Mouse (Mus musculus) midbrain, embryonic 16.5 days (tissue): Measurements from ENCODE around the gene Smim14. TPM values are rescaled to one million over a fixed set of nuclear protein-coding genes. Genes with fewer than 3 reads are reported as not detected.
"Not testable (repeated sequence)": the region's sequence is repeated elsewhere in the genome, so short reads cannot be mapped to it uniquely, and the experiment has no call there.

Experiments used
- ATAC-seq: fragments of 200-750 bp; cut with Nextera tagmentation; 2 replicates; pipeline ENCODE4 v1.8.0; 2017; ENCODE audit warnings: moderate TSS enrichment
- H3K27ac ChIP-seq: fragments of 300-500 bp; sonication (generic); 2 replicates; pipeline ENCODE4 v1.5.1; 2014; ENCODE audit warnings: mild to moderate bottlenecking, low read length, mixed read lengths
- H3K27me3 ChIP-seq: fragments of 300-500 bp; sonication (generic); 2 replicates; pipeline ENCODE4 v1.6.1; 2014; ENCODE audit warnings: low read depth, low read length, mixed read lengths; ENCODE audit not compliant: control insufficient read depth, insufficient read depth
- H3K36me3 ChIP-seq: fragments of 300-500 bp; sonication (generic); 2 replicates; pipeline ENCODE4 v1.6.1; 2014; ENCODE audit warnings: mild to moderate bottlenecking, low read length, moderate library complexity, mixed read lengths; ENCODE audit not compliant: control insufficient read depth, insufficient read depth
- H3K4me1 ChIP-seq: fragments of 300-500 bp; sonication (generic); 2 replicates; pipeline ENCODE4 v1.6.1; 2014; ENCODE audit warnings: mild to moderate bottlenecking, low read length, mixed read lengths; ENCODE audit not compliant: control insufficient read depth, insufficient read depth
- H3K4me2 ChIP-seq: fragments of 300-500 bp; sonication (generic); 2 replicates; pipeline ENCODE4 v1.6.1; 2014; ENCODE audit warnings: mild to moderate bottlenecking, low read length, mixed read lengths
- H3K4me3 ChIP-seq: fragments of 300-500 bp; sonication (generic); 2 replicates; pipeline ENCODE4 v1.5.1; 2014; ENCODE audit warnings: low read depth, mild to moderate bottlenecking, low read length, moderate library complexity, mixed read lengths
- H3K9ac ChIP-seq: fragments of 300-500 bp; sonication (generic); 2 replicates; pipeline ENCODE4 v1.6.1; 2014; ENCODE audit warnings: low read depth, low read length, mixed read lengths
- H3K9me3 ChIP-seq: fragments of 300-500 bp; sonication (generic); replicated peaks from 2 replicates; pipeline ENCODE4 v1.6.1; 2014; ENCODE audit warnings: mild to moderate bottlenecking, low read length, mixed read lengths; ENCODE audit not compliant: control insufficient read depth, poor library complexity, severe bottlenecking
- WGBS: fragments of 180-500 bp; shearing (Covaris S2); extraction: QIAGEN DNeasy Blood & Tissue Kit; methylation state at CpG from one replicate; pipeline ENCODE4 v1.1.7; 2014; 5-methylcytosine and 5-hydroxymethylcytosine counted together
- polyA plus RNA-seq: library from polyadenylated mRNA; unstranded; fragments of >200 nt; fragmentation: Nextera tagmentation; extraction: Ambion mirVana; gene quantifications from 2 replicates; pipeline ENCODE4 v1.2.1, GENCODE M21; 2015

Gene Smim14
- polyA plus RNA-seq, 1 experiment from 2014 or later, result 213 TPM

DNA sequence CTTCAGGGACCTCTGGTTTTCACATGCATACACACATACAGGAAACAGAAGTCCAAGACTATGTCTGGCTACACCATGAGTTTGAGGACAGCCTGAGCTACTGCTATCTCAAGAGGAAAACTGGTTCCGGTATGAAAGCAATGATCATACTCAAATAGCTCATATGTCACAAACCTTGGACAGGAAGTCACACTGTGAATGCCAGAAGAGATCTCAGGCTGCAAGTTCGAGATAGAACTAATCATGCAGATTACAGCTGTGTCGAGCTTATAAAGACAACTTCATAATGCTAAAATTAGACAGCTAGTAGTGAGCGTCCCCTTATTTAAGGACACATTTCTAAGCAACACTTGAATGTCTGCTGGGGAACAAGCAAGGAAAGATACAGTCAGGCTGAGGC is 56.5 kb downstream of the Smim14 start:
- ATAC-seq, result no peak
- Histone ChIP-seq H3K27me3 (no peaks in the 10 kb centered on the region), H3K4me3 (no peak overlapping the region), H3K4me1 (no peaks in the 10 kb centered on the region), H3K27ac (no peak overlapping the region), H3K4me2 (no peak overlapping the region), H3K36me3 (no peaks in the 10 kb centered on the region), H3K9me3 (no peaks in the 10 kb centered on the region), H3K9ac (no peak overlapping the region)
- WGBS, result 84% methylated on average over 4 of the region's 4 CpGs

DNA sequence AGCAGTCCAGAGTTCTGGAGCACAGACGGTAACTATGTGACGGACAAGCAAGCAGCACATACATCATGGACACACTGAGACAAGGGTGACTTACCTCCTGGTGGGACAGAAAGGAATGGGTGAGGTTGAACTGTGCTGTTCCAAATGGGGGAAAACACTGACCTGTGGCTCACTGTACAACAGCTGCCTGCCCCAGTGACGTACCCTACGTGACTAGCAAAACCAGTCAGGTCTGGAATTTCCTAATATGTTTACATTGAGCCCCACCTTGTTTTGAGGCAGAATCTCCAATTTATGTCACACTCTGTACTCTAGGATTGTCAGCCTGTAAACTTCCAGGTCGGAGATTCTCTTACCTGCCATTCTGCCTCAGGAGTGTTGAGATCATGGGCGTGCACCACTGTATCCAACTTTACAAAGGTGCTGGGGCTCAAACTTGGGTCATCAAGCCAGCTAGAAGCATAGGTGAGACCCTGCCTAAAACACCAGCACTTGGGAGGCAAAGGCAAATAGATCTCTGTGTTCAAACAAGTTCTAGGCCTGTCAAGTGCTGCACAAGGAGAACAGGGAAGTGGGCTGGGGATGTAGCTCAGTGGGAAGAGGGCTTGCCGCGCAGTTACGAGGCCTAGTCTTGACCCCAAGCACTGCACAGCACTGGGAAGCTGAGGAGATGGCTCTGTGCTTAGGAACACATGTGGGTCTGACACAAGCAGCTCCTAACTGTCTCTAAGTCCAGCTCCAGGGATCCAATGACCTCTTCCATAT is 57.1 kb downstream of the Smim14 start:
- H3K4me2 ChIP-seq, result no peak overlapping the region
- H3K9ac ChIP-seq, result no peak overlapping the region
- H3K4me1 ChIP-seq, result no peaks in the 10 kb centered on the region
- H3K27me3 ChIP-seq, result no peaks in the 10 kb centered on the region
- H3K9me3 ChIP-seq, result no peaks in the 10 kb centered on the region
- H3K4me3 ChIP-seq, result no peak overlapping the region
- no peak for ATAC-seq
- 94% methylated on average over 9 of the region's 9 CpGs for WGBS
- H3K36me3 ChIP-seq, result no peaks in the 10 kb centered on the region
- H3K27ac ChIP-seq, result no peak overlapping the region

DNA sequence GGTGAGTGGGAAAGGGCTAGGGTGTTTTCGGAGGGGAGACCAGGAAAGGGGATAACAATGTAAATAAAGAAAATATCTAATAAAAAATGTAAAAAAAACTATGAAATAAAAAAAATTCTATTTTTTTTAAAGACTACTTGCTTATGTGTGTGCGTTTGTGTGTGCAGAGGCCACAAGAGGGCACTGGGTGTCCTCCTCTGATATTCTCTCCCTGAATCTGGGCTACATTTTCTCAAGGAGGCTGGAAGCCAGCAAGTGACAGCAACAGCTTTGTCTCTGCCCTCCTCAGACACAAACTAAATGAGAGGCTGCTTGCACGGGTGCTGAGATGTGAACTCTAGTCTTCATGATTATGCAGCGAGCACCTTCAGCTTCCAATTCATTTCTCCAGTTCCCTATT is 58.8 kb downstream of the Smim14 start:
- H3K4me2 ChIP-seq, result no peak overlapping the region
- WGBS, result 67% methylated on average over 4 of the region's 4 CpGs
- no peak for ATAC-seq
- no peak overlapping the region for H3K4me3 ChIP-seq
- no peaks in the 10 kb centered on the region for H3K4me1 ChIP-seq
- no peaks in the 10 kb centered on the region for H3K9me3 ChIP-seq
- H3K27me3 ChIP-seq, result no peaks in the 10 kb centered on the region
- H3K9ac ChIP-seq, result no peak overlapping the region
- no peak overlapping the region for H3K27ac ChIP-seq
- no peaks in the 10 kb centered on the region for H3K36me3 ChIP-seq

DNA sequence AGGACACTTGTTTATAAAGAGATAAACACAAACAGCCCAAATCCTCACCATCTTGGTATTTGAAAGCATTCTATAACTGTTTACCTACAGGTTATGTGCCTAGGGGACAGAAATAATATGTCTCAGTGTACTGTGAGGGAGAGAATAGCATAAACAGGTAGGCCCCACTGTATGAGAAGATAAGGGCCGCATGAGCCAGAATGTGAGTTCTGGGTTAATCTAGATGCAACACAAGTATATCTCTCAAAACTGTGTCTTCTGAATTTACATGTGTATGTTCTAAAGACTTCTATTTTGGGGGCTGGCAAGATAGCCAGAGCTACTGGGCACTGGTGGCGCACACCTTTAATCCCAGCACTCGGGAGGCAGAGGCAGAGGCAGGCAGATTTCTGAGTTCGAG is 60.2 kb downstream of the Smim14 start:
- H3K27ac ChIP-seq, H3K4me2 ChIP-seq, H3K4me1 ChIP-seq, H3K4me3 ChIP-seq, ATAC-seq, H3K36me3 ChIP-seq, H3K27me3 ChIP-seq, H3K9ac ChIP-seq, H3K9me3 ChIP-seq: not testable (repeated sequence)
- WGBS, result 97% methylated on average over 3 of the region's 4 CpGs

DNA sequence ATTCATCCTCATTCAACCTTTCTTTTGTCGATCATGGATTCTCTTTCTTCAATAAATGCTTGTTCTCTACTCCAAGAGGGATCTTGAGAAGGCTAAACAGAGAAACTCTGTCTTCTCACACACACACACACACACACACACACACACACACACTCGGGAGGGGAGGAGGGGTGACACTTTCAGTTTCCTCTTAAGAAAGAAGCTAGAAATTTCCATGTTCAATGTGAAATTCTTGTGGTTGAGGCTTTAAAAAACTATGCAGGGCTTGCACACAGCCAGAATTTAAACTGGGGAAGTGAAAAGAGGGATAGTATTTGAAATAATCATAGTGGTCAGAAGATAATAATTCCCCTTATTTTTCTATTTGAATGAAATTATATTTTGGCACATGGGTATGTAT is 61.2 kb downstream of the Smim14 start:
- Histone ChIP-seq H3K27ac (no peak overlapping the region), H3K36me3 (no peaks in the 10 kb centered on the region), H3K9ac (no peak overlapping the region), H3K27me3 (no peaks in the 10 kb centered on the region), H3K9me3 (no peaks in the 10 kb centered on the region), H3K4me1 (no peaks in the 10 kb centered on the region), H3K4me2 (no peak overlapping the region), H3K4me3 (no peak overlapping the region)
- WGBS, result 85% methylated on average over 2 of the region's 2 CpGs
- no peak for ATAC-seq

DNA sequence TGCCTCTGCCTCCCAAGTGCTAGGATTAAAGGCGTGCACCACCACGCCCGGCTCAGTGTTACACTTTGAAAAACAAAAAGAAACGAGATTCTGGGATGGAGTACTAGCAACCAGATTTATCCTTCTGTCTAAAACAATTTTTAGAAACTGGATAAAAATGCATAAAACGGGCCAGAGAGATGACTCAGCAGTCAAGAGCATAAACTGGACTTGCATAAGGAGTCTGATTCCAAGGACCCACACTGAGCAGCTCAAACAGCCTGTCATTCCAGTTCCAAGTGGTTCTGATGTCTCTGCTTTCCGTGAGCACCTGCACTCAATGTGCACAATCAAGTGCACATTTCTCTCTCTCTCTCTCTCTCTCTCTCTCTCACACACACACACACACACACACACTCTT is 67.2 kb downstream of the Smim14 start:
- no peak for ATAC-seq
- H3K4me2 ChIP-seq, result no peak overlapping the region
- no peaks in the 10 kb centered on the region for H3K27me3 ChIP-seq
- H3K9ac ChIP-seq, result no peak overlapping the region
- peaks cover 16% of the 10 kb centered on the region for H3K36me3 ChIP-seq
- H3K4me3 ChIP-seq, result no peak overlapping the region
- no peak overlapping the region for H3K27ac ChIP-seq
- H3K9me3 ChIP-seq, result no peaks in the 10 kb centered on the region
- no peaks in the 10 kb centered on the region for H3K4me1 ChIP-seq
- 93% methylated on average over 6 of the region's 6 CpGs for WGBS

DNA sequence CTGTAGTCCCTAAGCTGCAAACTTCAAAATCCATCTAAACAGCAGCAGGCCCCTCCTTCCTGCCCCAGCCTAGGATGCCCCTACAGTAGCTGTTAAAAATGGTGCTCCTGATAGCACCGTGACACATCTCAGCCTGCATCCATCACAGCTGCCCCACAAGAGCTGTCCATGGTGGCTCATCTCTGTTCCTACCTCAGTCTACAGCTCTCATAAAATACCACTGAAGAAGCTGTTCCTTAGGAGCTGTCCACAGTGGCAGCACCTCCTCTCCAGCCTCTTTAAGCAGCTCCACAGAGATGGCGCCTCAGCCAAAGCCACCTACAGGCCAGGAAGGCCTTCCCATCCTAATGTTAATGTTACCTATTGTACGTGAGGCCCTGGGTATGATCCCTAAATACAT is 70.1 kb downstream of the Smim14 start:
- Histone ChIP-seq H3K36me3 (peaks cover 20% of the 10 kb centered on the region), H3K4me1 (no peaks in the 10 kb centered on the region), H3K9me3 (no peaks in the 10 kb centered on the region), H3K9ac (no peak overlapping the region), H3K4me3 (no peak overlapping the region), H3K27ac (no peak overlapping the region), H3K4me2 (no peak overlapping the region), H3K27me3 (no peaks in the 10 kb centered on the region)
- WGBS, result 86% methylated on average over 3 of the region's 3 CpGs
- ATAC-seq, result no peak

DNA sequence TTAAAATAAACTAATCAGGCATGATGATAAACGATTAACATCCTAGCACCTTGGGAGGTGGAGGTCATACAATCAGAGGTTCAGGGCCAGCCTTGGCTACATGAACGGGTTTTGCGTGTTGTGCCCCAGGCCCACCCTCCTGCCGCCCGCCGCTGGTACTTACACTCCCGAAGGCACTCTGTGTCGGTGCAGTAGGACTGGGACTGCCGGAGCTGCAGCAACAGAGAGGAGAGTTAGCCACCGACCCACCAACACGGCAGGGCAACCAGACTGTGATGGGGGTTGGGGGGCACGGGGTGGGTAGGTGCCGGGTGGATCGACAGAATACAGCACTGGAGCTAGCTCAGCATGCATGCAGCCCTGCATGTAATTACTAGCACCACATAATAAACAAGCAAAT is 76.6 kb downstream of the Smim14 start:
- no peak overlapping the region for H3K4me3 ChIP-seq
- H3K9me3 ChIP-seq, result no peaks in the 10 kb centered on the region
- WGBS, result 91% methylated on average over 14 of the region's 14 CpGs
- H3K4me2 ChIP-seq, result no peak overlapping the region
- H3K27ac ChIP-seq, result no peak overlapping the region
- no peak for ATAC-seq
- peaks cover 4% of the 10 kb centered on the region; the same call in 1 of the 2 replicates for H3K36me3 ChIP-seq
- no peak overlapping the region for H3K9ac ChIP-seq
- H3K4me1 ChIP-seq, result no peaks in the 10 kb centered on the region
- no peaks in the 10 kb centered on the region for H3K27me3 ChIP-seq

DNA sequence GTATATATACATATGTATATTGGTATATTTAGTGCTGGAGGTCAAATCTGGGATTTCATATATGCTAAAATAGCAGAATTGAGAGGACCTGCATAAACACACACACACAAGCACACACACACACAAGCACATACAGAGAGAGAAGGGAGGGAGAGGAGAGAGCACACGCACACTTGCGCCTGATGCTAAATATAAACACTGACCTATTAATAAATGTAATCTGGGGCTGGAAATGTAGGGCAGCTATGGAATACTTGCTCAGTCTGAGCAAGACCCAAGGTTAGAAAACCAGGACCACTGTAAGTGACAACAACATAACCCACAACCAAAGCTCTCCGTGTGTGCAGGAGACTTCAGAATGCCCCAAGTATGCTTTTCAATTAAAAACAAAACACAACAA is 77.5 kb downstream of the Smim14 start:
- Histone ChIP-seq H3K36me3 (peaks cover 3% of the 10 kb centered on the region; the same call in 1 of the 2 replicates), H3K27ac (no peak overlapping the region), H3K9me3 (no peaks in the 10 kb centered on the region), H3K9ac (no peak overlapping the region), H3K4me1 (no peaks in the 10 kb centered on the region), H3K4me2 (no peak overlapping the region), H3K4me3 (no peak overlapping the region), H3K27me3 (no peaks in the 10 kb centered on the region)
- no peak for ATAC-seq
- WGBS, result 85% methylated on average over 3 of the region's 3 CpGs
